Mouse (Mus musculus): Measurements from ENCODE around the gene Pfkfb4. TPM values are rescaled to one million over a fixed set of nuclear protein-coding genes. Genes with fewer than 3 reads are reported as not detected.

Gene Pfkfb4
- polyA plus RNA-seq, 1 experiment, result 10.6 TPM

GRCm38 (mm10) chr9:109038086-109038895, 46.7 kb downstream of the Pfkfb4 start, which contains the start of gene Shisa5:
Gene Shisa5 (plus strand): TSS chr9:109038565.
- H3K4me3 ChIP-seq (ENCODE audit: insufficient read depth, low read depth, low read length), result peak within 1 kb of the TSS; percentile 81
- H3K27me3 ChIP-seq (replicated peaks; ENCODE audit: control insufficient read depth, insufficient read depth, low read length), result no peaks in the 10 kb centered on the region
- peak; percentile 89 for DNase-seq
- WGBS, result under 1% methylated on average over 40 of the region's 40 CpGs
- TF ChIP-seq CTCF (conservative IDR thresholded peaks at IDR 0.05; ENCODE audit: insufficient read depth, insufficient read length, low read depth, low read length) (no peak), POLR2A (IDR thresholded peaks at IDR 0.05; ENCODE audit: low read depth, low read length) (peak; percentile 65)
- H3K36me3 ChIP-seq (ENCODE audit: control insufficient read depth, insufficient read depth, low read length), result no peaks in the 10 kb centered on the region
- peaks cover 15% of the 10 kb centered on the region for H3K4me1 ChIP-seq (ENCODE audit: control insufficient read depth, insufficient read depth, low read length)
- H3K27ac ChIP-seq (ENCODE audit: insufficient read depth, low read depth, low read length), result peak within 1 kb of the TSS; percentile 85

- DNase-seq, result peak; percentile 88
- 15% methylated on average over 8 of the region's 8 CpGs for WGBS
- H3K27ac ChIP-seq (ENCODE audit: insufficient read depth, low read depth, low read length), result peak overlapping the region; percentile 85
- H3K27me3 ChIP-seq (replicated peaks; ENCODE audit: control insufficient read depth, insufficient read depth, low read length), result no peaks in the 10 kb centered on the region
- H3K36me3 ChIP-seq (ENCODE audit: control insufficient read depth, insufficient read depth, low read length), result no peaks in the 10 kb centered on the region
- peak overlapping the region; percentile 81 for H3K4me3 ChIP-seq (ENCODE audit: insufficient read depth, low read depth, low read length)
- TF ChIP-seq POLR2A (IDR thresholded peaks at IDR 0.05; ENCODE audit: low read depth, low read length) (no peak), CTCF (conservative IDR thresholded peaks at IDR 0.05; ENCODE audit: insufficient read depth, insufficient read length, low read depth, low read length) (no peak)
- H3K4me1 ChIP-seq (ENCODE audit: control insufficient read depth, insufficient read depth, low read length), result peaks cover 15% of the 10 kb centered on the region
Observed at GRCm38 (mm10) chr9:109038901-109039364, 47.4 kb downstream of the Pfkfb4 start.

GRCm38 (mm10) chr9:109039681-109040080, 48.1 kb downstream of the Pfkfb4 start:
- H3K27ac ChIP-seq (ENCODE audit: insufficient read depth, low read depth, low read length), result peak overlapping the region; percentile 85
- H3K4me3 ChIP-seq (ENCODE audit: insufficient read depth, low read depth, low read length), result peak overlapping the region; percentile 81
- no peaks in the 10 kb centered on the region for H3K27me3 ChIP-seq (replicated peaks; ENCODE audit: control insufficient read depth, insufficient read depth, low read length)
- DNase-seq, result no peak
- H3K4me1 ChIP-seq (ENCODE audit: control insufficient read depth, insufficient read depth, low read length), result peaks cover 15% of the 10 kb centered on the region
- no peaks in the 10 kb centered on the region for H3K36me3 ChIP-seq (ENCODE audit: control insufficient read depth, insufficient read depth, low read length)
- WGBS, result 41% methylated on average over 4 of the region's 4 CpGs
- no peak for TF ChIP-seq CTCF (conservative IDR thresholded peaks at IDR 0.05; ENCODE audit: insufficient read depth, insufficient read length, low read depth, low read length)
- no peak for TF ChIP-seq POLR2A (IDR thresholded peaks at IDR 0.05; ENCODE audit: low read depth, low read length)

- peak overlapping the region; percentile 81 for H3K4me3 ChIP-seq (ENCODE audit: insufficient read depth, low read depth, low read length)
- H3K36me3 ChIP-seq (ENCODE audit: control insufficient read depth, insufficient read depth, low read length), result no peaks in the 10 kb centered on the region
- peak overlapping the region; percentile 85 for H3K27ac ChIP-seq (ENCODE audit: insufficient read depth, low read depth, low read length)
- DNase-seq, result peak; percentile 84
- WGBS, result 28% methylated on average over 8 of the region's 8 CpGs
- H3K4me1 ChIP-seq (ENCODE audit: control insufficient read depth, insufficient read depth, low read length), result peaks cover 15% of the 10 kb centered on the region
- no peak for TF ChIP-seq CTCF (conservative IDR thresholded peaks at IDR 0.05; ENCODE audit: insufficient read depth, insufficient read length, low read depth, low read length)
- no peak for TF ChIP-seq POLR2A (IDR thresholded peaks at IDR 0.05; ENCODE audit: low read depth, low read length)
- no peaks in the 10 kb centered on the region for H3K27me3 ChIP-seq (replicated peaks; ENCODE audit: control insufficient read depth, insufficient read depth, low read length)
Observed at GRCm38 (mm10) chr9:109040216-109040615, 48.6 kb downstream of the Pfkfb4 start.

DNA sequence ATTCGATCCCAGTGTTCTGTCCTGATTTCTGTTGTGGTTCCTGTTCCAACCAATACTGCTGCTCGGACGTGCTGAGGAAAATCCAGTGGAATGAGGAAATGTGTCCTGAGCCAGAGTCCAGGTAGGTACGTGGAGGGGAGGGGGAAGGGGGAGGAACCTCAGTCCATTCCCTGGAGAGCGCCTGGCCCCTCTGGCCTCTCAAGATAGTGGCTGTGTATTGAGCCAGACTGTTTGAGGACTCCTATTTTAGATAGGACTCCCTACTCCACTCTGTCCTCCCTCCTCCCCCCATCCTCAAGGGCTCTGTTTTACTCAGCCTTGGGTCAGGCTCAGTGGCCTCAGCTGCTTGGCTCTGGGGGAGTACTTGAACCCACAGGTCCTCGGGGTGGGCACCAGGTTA, 49.3 kb downstream of the Pfkfb4 start:
- no peak for TF ChIP-seq CTCF (conservative IDR thresholded peaks at IDR 0.05; ENCODE audit: insufficient read depth, insufficient read length, low read depth, low read length)
- no peak for TF ChIP-seq POLR2A (IDR thresholded peaks at IDR 0.05; ENCODE audit: low read depth, low read length)
- 20% methylated on average over 6 of the region's 6 CpGs for WGBS
- Histone ChIP-seq H3K4me1 (ENCODE audit: control insufficient read depth, insufficient read depth, low read length) (peaks cover 15% of the 10 kb centered on the region), H3K27ac (ENCODE audit: insufficient read depth, low read depth, low read length) (peak overlapping the region; percentile 85), H3K4me3 (ENCODE audit: insufficient read depth, low read depth, low read length) (peak overlapping the region; percentile 81; the same call in 1 of the 2 replicates), H3K27me3 (replicated peaks; ENCODE audit: control insufficient read depth, insufficient read depth, low read length) (no peaks in the 10 kb centered on the region), H3K36me3 (ENCODE audit: control insufficient read depth, insufficient read depth, low read length) (no peaks in the 10 kb centered on the region)
- peak; percentile 59 for DNase-seq

DNA sequence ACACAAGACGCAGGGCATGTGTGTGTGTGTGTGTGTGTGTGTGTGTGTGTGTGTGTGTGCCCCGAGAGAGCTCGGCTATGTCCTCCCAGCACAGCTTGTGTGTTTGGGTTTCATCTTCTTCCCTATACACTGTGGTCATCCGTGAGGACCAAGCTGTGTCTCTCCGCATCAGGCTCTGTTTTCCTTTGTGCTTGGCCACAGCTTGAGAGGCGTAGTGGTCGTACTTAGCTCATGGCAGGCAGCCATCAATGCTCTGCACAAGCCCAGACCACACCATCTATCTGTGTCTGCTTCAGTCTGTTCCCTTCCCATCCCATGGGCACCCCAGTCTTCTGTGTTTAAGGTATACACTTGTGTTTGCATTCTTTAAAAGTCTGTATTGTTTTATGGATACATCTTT, 49.8 kb downstream of the Pfkfb4 start:
- Histone ChIP-seq H3K27me3 (replicated peaks; ENCODE audit: control insufficient read depth, insufficient read depth, low read length) (no peaks in the 10 kb centered on the region), H3K4me3 (ENCODE audit: insufficient read depth, low read depth, low read length) (no peak overlapping the region), H3K4me1 (ENCODE audit: control insufficient read depth, insufficient read depth, low read length) (peaks cover 15% of the 10 kb centered on the region), H3K36me3 (ENCODE audit: control insufficient read depth, insufficient read depth, low read length) (no peaks in the 10 kb centered on the region), H3K27ac (ENCODE audit: insufficient read depth, low read depth, low read length) (0 out of 2 replicates have a peak overlapping the region, but pooled peaks have one; percentile 85)
- no peak for DNase-seq
- WGBS, result 51% methylated on average over 7 of the region's 7 CpGs
- no peak for TF ChIP-seq CTCF (conservative IDR thresholded peaks at IDR 0.05; ENCODE audit: insufficient read depth, insufficient read length, low read depth, low read length)
- no peak for TF ChIP-seq POLR2A (IDR thresholded peaks at IDR 0.05; ENCODE audit: low read depth, low read length)

- no peak overlapping the region for H3K27ac ChIP-seq (ENCODE audit: insufficient read depth, low read depth, low read length)
- H3K36me3 ChIP-seq (ENCODE audit: control insufficient read depth, insufficient read depth, low read length), result no peaks in the 10 kb centered on the region
- no peak for TF ChIP-seq POLR2A (IDR thresholded peaks at IDR 0.05; ENCODE audit: low read depth, low read length)
- peak; percentile 76 for TF ChIP-seq CTCF (conservative IDR thresholded peaks at IDR 0.05; ENCODE audit: insufficient read depth, insufficient read length, low read depth, low read length)
- H3K4me1 ChIP-seq (ENCODE audit: control insufficient read depth, insufficient read depth, low read length), result no peaks in the 10 kb centered on the region; the same call in 1 of the 2 replicates
- 40% methylated on average over 5 of the region's 5 CpGs for WGBS
- no peak overlapping the region for H3K4me3 ChIP-seq (ENCODE audit: insufficient read depth, low read depth, low read length)
- no peaks in the 10 kb centered on the region for H3K27me3 ChIP-seq (replicated peaks; ENCODE audit: control insufficient read depth, insufficient read depth, low read length)
- DNase-seq, result peak; percentile 73
Observed at GRCm38 (mm10) chr9:109046306-109046705, 54.7 kb downstream of the Pfkfb4 start.
